Mouse (Mus musculus) midbrain, embryonic 12.5 days (tissue): ENCODE data around the gene Gm8909. TPM values are rescaled to one million over a fixed set of nuclear protein-coding genes. Genes with fewer than 3 reads are reported as not detected.
"Not testable (repeated sequence)": the region's sequence is repeated elsewhere in the genome, so short reads cannot be mapped to it uniquely, and the experiment has no call there.

Source experiments
- ATAC-seq: fragments of 200-750 bp; cut with Nextera tagmentation; 2 replicates; pipeline ENCODE4 v1.8.0; 2017; ENCODE audit warnings: low read depth, moderate TSS enrichment, moderate library complexity; ENCODE audit not compliant: low FRiP score
- H3K27ac ChIP-seq: fragments of 300-500 bp; sonication (generic); replicated peaks from 2 replicates; pipeline ENCODE4 v1.5.1; 2016; ENCODE audit warnings: mild to moderate bottlenecking
- H3K27me3 ChIP-seq: fragments of 300-500 bp; sonication (generic); 2 replicates; pipeline ENCODE4 v1.6.1; 2016; ENCODE audit warnings: mild to moderate bottlenecking
- H3K36me3 ChIP-seq: fragments of 300-500 bp; sonication (generic); 2 replicates; pipeline ENCODE4 v1.6.1; 2016
- H3K4me1 ChIP-seq: fragments of 300-500 bp; sonication (generic); 2 replicates; pipeline ENCODE4 v1.6.1; 2016
- H3K4me2 ChIP-seq: fragments of 300-500 bp; sonication (generic); replicated peaks from 2 replicates; pipeline ENCODE4 v1.6.1; 2016; ENCODE audit warnings: mild to moderate bottlenecking, moderate library complexity
- H3K4me3 ChIP-seq: fragments of 300-500 bp; sonication (generic); 2 replicates; pipeline ENCODE4 v1.5.1; 2016; ENCODE audit warnings: mild to moderate bottlenecking
- H3K9ac ChIP-seq: fragments of 300-500 bp; sonication (generic); replicated peaks from 2 replicates; pipeline ENCODE4 v1.6.1; 2016; ENCODE audit warnings: mild to moderate bottlenecking, moderate library complexity
- H3K9me3 ChIP-seq: fragments of 300-500 bp; sonication (generic); 2 replicates; pipeline ENCODE4 v1.6.1; 2016; ENCODE audit warnings: mild to moderate bottlenecking
- WGBS: fragments of 180-500 bp; shearing (Covaris S2); methylation state at CpG from one replicate; pipeline ENCODE4 v1.1.7; 2016; 5-methylcytosine and 5-hydroxymethylcytosine counted together
- polyA plus RNA-seq: library from polyadenylated mRNA; unstranded; fragments of >200 nt; fragmentation: Nextera tagmentation; extraction: Ambion mirVana; gene quantifications from 2 replicates; pipeline ENCODE4 v1.2.1, GENCODE M21; 2016

Gm8909 gene
- polyA plus RNA-seq, 1 experiment from 2014 or later = not detected

DNA sequence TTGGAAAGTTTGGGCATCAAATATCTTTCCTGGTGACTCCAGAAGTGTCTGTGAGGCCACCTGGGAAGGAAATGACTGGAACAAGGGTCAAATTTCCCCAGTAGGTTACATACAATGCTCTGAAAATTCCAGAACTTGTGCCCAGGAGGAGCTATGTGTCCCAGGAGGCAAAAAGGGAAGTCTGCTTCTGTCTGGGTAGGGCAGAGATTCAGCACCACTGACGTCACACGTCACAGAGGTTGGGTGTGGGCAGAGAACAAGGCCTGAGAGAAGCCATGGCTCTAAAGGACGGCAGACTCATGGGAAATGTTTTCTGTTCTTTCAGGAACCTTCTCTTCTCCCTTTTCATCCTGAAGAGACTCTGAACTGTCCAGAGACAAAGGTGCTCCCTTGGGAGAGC is 19.2 kb upstream of the Gm8909 start:
- Histone ChIP-seq H3K4me3 (no peak overlapping the region), H3K9me3 (no peaks in the 10 kb centered on the region), H3K27ac (no peak overlapping the region), H3K27me3 (peaks cover 31% of the 10 kb centered on the region), H3K4me1 (no peaks in the 10 kb centered on the region), H3K4me2 (no peak overlapping the region), H3K9ac (no peak overlapping the region), H3K36me3 (no peaks in the 10 kb centered on the region)
- no peak for ATAC-seq
- 69% methylated on average over 3 of the region's 3 CpGs for whole genome bisulfite sequencing

DNA sequence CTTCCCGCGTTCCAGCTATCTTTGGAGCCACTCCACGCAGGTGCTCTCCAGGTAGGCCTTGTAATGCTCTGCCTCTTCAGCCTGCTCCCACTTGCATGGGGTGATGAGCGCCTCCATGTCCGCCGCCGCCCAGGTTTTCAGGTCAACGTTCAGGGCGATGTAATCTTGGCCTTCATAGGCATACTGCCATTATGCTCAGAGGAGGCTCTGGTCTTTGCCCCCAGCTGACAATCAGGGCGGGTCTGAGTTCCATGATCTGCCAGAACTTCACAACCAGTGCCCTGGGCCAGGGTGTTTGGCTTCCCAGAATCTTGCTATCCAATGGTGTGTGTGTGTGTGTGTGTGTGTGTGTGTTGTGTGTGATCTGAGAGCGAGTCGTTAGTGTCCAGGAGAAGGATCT is 13.9 kb upstream of the Gm8909 start:
- no peak overlapping the region for H3K4me2 ChIP-seq
- no peak overlapping the region for H3K4me3 ChIP-seq
- WGBS = 74% methylated on average over 12 of the region's 12 CpGs
- no peak for ATAC-seq
- H3K9ac ChIP-seq = no peak overlapping the region
- no peaks in the 10 kb centered on the region for H3K4me1 ChIP-seq
- peaks cover 34% of the 10 kb centered on the region for H3K27me3 ChIP-seq
- H3K9me3 ChIP-seq = no peaks in the 10 kb centered on the region
- no peaks in the 10 kb centered on the region for H3K36me3 ChIP-seq
- no peak overlapping the region for H3K27ac ChIP-seq

DNA sequence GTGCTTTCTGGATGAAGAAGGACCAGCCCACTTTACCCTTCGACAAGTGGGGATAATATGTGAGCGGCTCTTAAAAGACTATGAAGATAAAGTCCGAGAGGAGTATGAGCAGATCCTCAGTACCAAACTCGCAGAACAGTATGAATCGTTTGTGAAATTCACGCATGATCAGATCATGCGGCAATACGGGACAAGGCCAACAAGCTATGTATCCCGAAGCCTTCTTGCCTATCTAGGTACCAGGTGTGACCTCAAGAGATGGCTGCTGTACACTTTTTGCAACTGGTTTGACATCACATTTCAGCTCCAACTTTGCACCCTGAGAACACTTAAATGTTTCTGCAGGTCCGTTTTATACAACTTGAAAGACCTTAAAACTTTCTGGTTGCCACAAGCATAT is 11.1 kb upstream of the Gm8909 start:
- H3K27ac ChIP-seq, H3K9ac ChIP-seq, H3K36me3 ChIP-seq, H3K4me1 ChIP-seq, H3K9me3 ChIP-seq, ATAC-seq: not testable (repeated sequence)
- H3K4me3 ChIP-seq = peak overlapping the region; percentile 41
- WGBS = 10% methylated on average over 10 of the region's 10 CpGs
- peak overlapping the region; percentile 59 for H3K4me2 ChIP-seq
- peaks cover 34% of the 10 kb centered on the region for H3K27me3 ChIP-seq

DNA sequence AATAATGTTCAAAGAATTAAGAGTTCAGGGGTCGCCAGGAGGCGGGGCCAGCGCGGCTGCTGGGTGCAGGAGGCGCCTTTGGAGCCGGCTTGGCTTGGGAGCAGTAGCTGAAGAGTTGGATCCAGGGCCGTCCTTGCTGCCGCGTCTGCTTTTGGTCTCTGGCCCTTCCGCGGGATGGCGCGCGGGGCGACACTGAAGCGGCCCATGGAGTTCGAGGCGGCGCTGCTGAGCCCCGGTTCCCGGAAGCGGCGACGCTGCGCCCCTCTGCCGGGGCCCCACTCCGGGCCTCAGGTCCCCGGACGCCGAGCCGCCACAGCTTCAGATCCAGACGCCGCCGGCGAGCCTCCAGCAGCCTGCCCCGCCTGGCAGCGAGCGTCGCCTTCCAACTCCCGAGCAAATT is 10.6 kb upstream of the Gm8909 start:
- under 1% methylated on average over 40 of the region's 40 CpGs for WGBS
- not testable (repeated sequence) for H3K9me3 ChIP-seq, H3K4me1 ChIP-seq, H3K36me3 ChIP-seq, H3K27ac ChIP-seq, H3K9ac ChIP-seq
- peaks cover 34% of the 10 kb centered on the region for H3K27me3 ChIP-seq
- ATAC-seq = peak; percentile 69; the same call in 1 of the 2 replicates
- peak overlapping the region; percentile 41 for H3K4me3 ChIP-seq
- peak overlapping the region; percentile 59 for H3K4me2 ChIP-seq

DNA sequence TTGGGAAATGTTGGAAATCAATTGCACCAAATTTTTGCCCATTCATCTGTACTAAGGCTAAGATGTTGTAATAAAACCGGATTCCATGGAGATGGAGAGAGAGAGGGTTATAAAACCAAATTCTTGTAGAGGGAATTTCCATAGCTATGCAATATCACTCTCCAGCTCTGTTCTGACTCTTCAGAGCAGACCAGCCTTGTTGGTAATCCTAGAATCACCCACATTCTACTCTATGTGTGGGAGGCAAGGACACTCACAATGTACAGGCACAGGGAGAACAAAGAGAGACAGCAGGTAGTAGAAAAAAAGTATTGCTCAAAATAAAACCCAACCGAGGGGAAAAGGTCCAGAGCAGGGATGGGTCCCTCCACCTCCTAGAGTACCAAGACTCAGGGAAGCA is 7.8 kb upstream of the Gm8909 start:
- H3K9me3 ChIP-seq = not testable (repeated sequence)
- WGBS = no CpG with 5 or more reads among the region's 2 CpGs
- peaks cover 23% of the 10 kb centered on the region for H3K27me3 ChIP-seq

DNA sequence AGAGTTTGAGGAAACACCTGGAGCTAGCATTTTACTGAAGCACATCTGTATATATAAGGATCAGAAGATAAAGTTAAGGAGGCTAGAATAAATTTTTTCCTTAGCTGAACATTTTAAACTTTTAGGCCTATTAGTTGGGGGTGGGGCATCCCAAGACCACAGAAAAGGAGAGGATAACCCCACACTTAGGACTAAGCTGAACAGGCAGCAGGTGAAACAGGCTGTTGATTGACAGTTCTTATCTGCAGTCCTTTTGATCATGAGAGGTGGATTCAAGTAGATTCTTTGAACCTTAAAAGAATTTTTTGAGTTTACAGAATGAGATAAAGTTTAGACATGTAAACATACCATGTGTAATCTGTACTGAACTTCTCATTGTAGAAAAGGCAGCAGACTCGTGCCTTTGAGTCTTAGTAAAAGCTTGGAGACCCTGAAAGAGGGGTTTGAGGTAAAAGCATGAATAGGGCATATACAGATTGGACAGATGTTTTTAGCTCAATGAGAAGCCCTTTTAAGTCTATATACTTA is 2.0 kb upstream of the Gm8909 start:
- H3K27me3 ChIP-seq = peaks cover 49% of the 10 kb centered on the region

More for the DNA sequence above, 7.8 kb upstream of the Gm8909 start:
- H3K4me3 ChIP-seq, H3K36me3 ChIP-seq, H3K27ac ChIP-seq, H3K4me1 ChIP-seq, ATAC-seq, H3K4me2 ChIP-seq, H3K9ac ChIP-seq: not testable (repeated sequence)

DNA sequence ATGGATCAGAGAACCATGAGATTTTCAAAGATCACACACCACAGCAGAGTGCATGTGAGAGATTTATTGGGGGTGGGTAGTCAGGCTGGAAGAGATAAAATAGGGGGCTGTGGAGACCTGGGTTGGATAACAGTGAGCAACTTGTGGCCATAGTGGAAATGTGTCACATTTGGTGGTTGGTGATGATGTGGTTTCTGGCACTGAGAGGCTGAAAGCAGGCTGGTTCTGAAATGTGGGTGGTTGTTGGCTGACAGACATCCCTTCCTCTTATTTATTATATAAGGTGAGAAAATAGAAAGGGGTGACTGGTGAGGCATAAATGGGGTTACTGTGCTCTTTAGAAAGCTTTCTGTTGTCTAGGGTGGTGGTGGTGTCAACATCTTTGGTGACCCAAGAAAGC is 1.4 kb upstream of the Gm8909 start:
- H3K36me3 ChIP-seq = no peaks in the 10 kb centered on the region
- H3K27ac ChIP-seq = no peak overlapping the region
- H3K9ac ChIP-seq = no peak overlapping the region
- no peaks in the 10 kb centered on the region for H3K4me1 ChIP-seq
- no peaks in the 10 kb centered on the region for H3K9me3 ChIP-seq
- no peak for ATAC-seq
- H3K4me2 ChIP-seq = no peak overlapping the region
- H3K27me3 ChIP-seq = peaks cover 55% of the 10 kb centered on the region
- H3K4me3 ChIP-seq = no peak overlapping the region

More for the DNA sequence above, 2.0 kb upstream of the Gm8909 start:
- Histone ChIP-seq H3K9me3 (no peaks in the 10 kb centered on the region), H3K4me2 (no peak overlapping the region), H3K36me3 (no peaks in the 10 kb centered on the region), H3K4me1 (no peaks in the 10 kb centered on the region), H3K9ac (no peak overlapping the region), H3K27ac (no peak overlapping the region), H3K4me3 (no peak overlapping the region)
- 48% methylated on average over 1 of the region's 1 CpGs for WGBS
- no peak for ATAC-seq

DNA sequence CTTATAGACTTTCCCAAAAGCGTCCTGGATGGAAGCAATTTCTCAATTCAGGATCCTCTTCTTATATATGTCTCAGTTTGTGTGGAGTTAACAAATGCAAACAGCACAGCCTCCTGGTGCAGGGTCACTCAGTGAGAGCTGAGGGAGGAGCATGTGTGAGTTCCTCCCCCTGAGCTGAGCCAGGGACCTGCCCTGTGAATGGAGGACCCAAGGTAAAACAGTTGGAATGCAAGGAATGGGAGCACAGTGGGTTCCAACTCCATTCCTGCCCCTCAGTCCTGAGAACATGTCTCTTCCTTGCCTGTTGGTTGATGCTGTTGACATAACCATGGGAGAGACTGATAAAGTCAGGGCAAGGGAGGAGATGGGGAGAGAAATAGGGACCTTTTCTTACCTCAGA is 757 bp upstream of the Gm8909 start:
- H3K4me3 ChIP-seq, H3K9ac ChIP-seq, H3K27ac ChIP-seq, ATAC-seq, H3K4me1 ChIP-seq, H3K4me2 ChIP-seq, H3K36me3 ChIP-seq, H3K9me3 ChIP-seq: not testable (repeated sequence)
- H3K27me3 ChIP-seq = peaks cover 62% of the 10 kb centered on the region
- WGBS = 33% methylated on average over 1 of the region's 1 CpGs

DNA sequence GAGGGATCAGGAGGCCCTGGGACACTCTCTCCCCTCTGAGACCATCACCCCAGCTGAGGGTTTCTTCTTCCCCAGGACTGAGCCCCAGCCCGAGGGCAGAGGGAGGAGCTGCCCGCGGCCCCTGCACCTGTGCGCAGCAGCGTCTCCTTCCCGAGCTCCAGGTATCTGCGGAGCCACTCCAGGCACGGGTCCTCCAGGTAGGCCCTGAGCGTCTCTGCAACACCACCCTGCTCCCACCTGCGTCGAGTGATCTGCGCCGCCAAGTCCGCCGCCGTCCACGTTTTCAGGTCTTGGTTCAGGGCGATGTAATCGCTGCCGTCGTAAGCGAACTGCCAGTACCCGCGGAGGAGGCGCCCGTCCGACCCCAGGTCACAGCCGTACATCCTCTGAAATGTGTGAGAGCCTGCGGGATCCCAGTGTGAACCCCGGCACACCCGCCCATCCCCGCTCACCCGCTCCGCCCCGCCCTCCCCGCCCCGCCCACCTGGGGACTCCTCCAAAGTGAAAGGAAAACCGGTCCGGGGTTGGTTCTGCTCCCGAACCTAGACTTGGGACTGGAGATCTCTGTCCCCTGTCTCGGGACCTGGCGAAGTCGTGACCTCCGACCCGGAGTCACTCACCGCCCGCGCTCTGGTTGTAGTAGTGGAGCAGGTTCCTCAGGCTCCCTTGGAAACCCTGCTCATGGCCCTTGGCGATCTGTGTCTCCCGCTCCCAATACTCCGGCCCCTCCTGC is 865 bp downstream of the Gm8909 start:
- no peak overlapping the region for H3K27ac ChIP-seq
- peak overlapping the region; percentile 25 for H3K4me3 ChIP-seq
- no peak overlapping the region for H3K9ac ChIP-seq
- no peak for ATAC-seq
- H3K4me2 ChIP-seq = peak overlapping the region; percentile 41
- H3K9me3 ChIP-seq = no peaks in the 10 kb centered on the region
- no peaks in the 10 kb centered on the region for H3K4me1 ChIP-seq
- H3K27me3 ChIP-seq = peaks cover 77% of the 10 kb centered on the region
- H3K36me3 ChIP-seq = no peaks in the 10 kb centered on the region
- under 1% methylated on average over 51 of the region's 51 CpGs for WGBS

DNA sequence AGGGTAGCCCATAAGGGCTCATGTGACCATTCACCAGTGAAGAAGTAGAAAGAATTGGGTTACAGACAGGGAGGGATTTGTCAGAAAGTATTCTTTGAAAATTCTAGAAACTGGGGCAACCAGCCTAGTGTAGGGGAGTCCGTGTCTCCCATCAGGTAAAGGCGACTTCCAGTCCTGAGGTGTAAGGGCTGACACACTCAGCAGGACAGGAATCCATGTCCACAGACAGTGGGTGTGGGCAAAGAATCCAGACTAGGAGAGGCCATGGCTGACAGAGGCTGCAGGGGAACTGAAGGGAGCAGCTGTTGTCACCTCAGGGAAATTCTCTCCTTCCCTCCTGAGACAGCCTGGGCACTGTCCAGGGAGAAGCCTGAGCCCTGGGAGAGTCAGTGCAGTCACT is 1.4 kb downstream of the Gm8909 start:
- 12% methylated on average over 2 of the region's 2 CpGs for WGBS
- not testable (repeated sequence) for H3K9ac ChIP-seq, H3K4me3 ChIP-seq, H3K27ac ChIP-seq, H3K9me3 ChIP-seq, ATAC-seq, H3K4me1 ChIP-seq, H3K36me3 ChIP-seq, H3K4me2 ChIP-seq
- peaks cover 82% of the 10 kb centered on the region for H3K27me3 ChIP-seq

DNA sequence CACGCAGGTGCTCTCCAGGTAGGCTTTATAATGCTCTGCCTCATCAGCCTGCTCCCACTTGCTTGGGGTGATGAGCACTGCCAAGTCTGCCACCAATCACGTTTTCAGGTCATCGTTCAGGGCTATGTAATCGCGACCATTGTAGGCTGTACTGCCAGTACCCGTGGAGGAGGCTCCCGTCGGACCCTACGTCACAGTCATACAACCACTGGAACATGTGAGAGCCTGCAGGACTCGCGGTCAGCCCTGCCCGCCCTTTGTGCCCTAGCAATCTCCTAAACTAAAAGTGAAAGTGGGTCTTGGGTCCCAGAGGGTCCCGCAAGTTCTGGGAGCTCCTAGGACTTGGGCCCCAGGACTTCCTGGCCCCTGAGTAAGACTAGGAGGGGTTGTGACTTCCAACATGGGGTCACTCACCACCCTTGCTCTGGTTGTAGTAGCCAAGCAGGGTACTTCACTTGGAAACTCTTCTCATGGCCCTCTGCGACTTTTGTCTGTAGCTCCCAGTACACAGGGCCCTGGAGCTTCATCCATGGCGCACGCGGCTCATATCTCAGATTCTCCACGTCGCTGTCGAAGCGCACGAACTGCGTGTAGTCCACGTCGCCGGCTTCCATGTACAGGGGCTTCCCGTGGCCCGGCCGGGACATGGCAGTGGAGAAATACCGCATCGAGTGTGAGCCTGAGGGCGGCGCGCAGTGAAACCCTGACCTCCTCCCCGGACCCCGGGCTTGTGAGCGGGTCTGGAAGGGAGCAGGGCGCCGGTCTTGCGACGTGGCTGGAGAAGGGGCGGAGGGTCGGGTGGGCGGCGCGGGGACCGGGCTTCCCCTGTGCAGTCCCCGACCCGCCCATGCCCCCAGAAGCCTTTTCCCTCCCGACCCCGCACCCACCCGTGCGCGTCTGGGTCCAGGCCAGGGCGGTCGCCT is 6.9 kb downstream of the Gm8909 start:
- Histone ChIP-seq H3K4me2 (peak overlapping the region; percentile 22; the same call in 1 of the 2 replicates), H3K9ac (no peak overlapping the region), H3K27ac (no peak overlapping the region), H3K36me3 (no peaks in the 10 kb centered on the region), H3K27me3 (peaks cover 90% of the 10 kb centered on the region), H3K4me1 (peaks cover 8% of the 10 kb centered on the region; the same call in 1 of the 2 replicates), H3K9me3 (no peaks in the 10 kb centered on the region), H3K4me3 (peak overlapping the region; percentile 21; the same call in 1 of the 2 replicates)
- 1% methylated on average over 56 of the region's 56 CpGs for WGBS
- no peak for ATAC-seq

DNA sequence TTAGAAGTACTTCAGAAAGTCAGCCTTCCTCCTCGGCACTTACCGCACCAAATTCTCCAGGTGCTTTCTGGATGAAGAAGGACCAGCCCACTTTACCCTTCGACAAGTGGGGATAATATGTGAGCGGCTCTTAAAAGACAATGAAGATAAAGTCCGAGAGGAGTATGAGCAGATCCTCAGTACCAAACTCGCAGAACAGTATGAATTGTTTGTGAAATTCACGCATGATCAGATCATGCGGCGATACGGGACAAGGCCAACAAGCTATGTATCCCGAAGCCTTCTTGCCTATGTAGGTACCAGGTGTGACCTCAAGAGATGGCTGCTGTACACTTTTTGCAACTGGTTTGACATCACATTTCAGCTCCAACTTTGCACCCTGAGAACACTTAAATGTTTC is 10.1 kb downstream of the Gm8909 start:
- ATAC-seq, H3K4me1 ChIP-seq, H3K27ac ChIP-seq, H3K9ac ChIP-seq, H3K9me3 ChIP-seq, H3K36me3 ChIP-seq: not testable (repeated sequence)
- H3K4me3 ChIP-seq = peak overlapping the region; percentile 35
- peak overlapping the region; percentile 55 for H3K4me2 ChIP-seq
- WGBS = 13% methylated on average over 11 of the region's 11 CpGs
- H3K27me3 ChIP-seq = peaks cover 82% of the 10 kb centered on the region
